Mouse (Mus musculus) kidney, adult 2 months (tissue): ENCODE measurements around the gene Pyroxd1. TPM values are rescaled to one million over a fixed set of nuclear protein-coding genes. Genes with fewer than 3 reads are reported as not detected.

Experiments used
- DNase-seq: peaks from one replicate; pipeline ENCODE4 v3.0.0; 2021
- H3K27ac ChIP-seq: fragments of 200-500 bp; 2 replicates; pipeline ENCODE4 v1.5.1; 2012; ENCODE audit warnings: low read depth, low read length, control low read depth, inconsistent platforms; ENCODE audit not compliant: insufficient read depth
- H3K27me3 ChIP-seq: fragments of 200-500 bp; replicated peaks from 2 replicates; pipeline ENCODE4 v1.6.1; 2012; ENCODE audit warnings: mild to moderate bottlenecking, moderate library complexity, low read length, inconsistent platforms; ENCODE audit not compliant: control insufficient read depth, insufficient read depth
- H3K36me3 ChIP-seq: fragments of 200-500 bp; 2 replicates; pipeline ENCODE4 v1.6.1; 2012; ENCODE audit warnings: mild to moderate bottlenecking, moderate library complexity, low read length, inconsistent platforms; ENCODE audit not compliant: control insufficient read depth, insufficient read depth
- H3K4me1 ChIP-seq: fragments of 200-500 bp; 2 replicates; pipeline ENCODE4 v1.6.1; 2011; ENCODE audit warnings: low read length; ENCODE audit not compliant: control insufficient read depth, insufficient read depth
- H3K4me3 ChIP-seq: fragments of 200-500 bp; 2 replicates; pipeline ENCODE4 v1.5.1; 2011; ENCODE audit warnings: mild to moderate bottlenecking, low read depth, low read length, control low read depth; ENCODE audit not compliant: insufficient read depth
- CTCF ChIP-seq: fragments of 200-500 bp; conservative IDR thresholded peaks from 2 replicates; pipeline ENCODE4 v1.5.1; 2011; ENCODE audit warnings: low read depth, mild to moderate bottlenecking, control low read depth, low read length, moderate library complexity, mixed read lengths; ENCODE audit not compliant: insufficient read depth, insufficient read length
- POLR2A ChIP-seq: fragments of 200-500 bp; IDR thresholded peaks from one replicate; pipeline ENCODE4 v1.6.1; 2011; ENCODE audit warnings: low read depth, low read length, control low read depth
- WGBS: fragments of 180-500 bp; shearing (Covaris S2); methylation state at CpG from one replicate; pipeline ENCODE4 v1.1.7; 2018; 5-methylcytosine and 5-hydroxymethylcytosine counted together
- polyA plus RNA-seq: library from polyadenylated mRNA; depleted of rRNA; stranded (reverse); fragments of >200 nt; gene quantifications from 2 replicates; pipeline ENCODE4 v1.2.3, GENCODE M21; 2012; rRNA removed

Pyroxd1 gene
- polyA plus RNA-seq, 1 experiment = 5.6 TPM

DNA sequence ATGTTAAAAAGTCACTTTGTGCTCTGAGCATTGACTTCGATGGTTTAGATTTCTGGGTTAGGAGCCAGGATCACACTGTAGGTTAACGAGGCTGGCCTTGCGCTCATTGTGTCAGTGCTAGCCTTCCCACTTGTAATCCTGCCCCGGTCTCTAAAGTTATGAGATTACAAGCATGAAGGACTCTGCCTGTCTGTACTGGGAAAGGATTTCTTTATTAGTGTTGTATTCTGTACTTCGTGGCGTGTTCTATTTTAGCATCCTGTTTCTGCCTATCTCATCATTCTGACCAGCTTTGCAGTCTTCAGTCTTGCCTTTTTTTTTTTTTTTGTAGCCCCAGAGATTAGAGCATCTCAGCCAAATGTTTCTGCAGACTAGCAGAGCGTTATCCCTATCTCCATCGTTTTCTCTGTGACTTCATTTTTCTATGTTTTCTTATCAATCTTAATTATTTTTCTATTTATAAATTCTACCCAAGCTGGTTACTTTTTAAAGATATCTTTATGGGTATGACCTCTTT, 42.4 kb downstream of the Pyroxd1 start:
- peak overlapping the region; percentile 75 for H3K4me3 ChIP-seq

DNA sequence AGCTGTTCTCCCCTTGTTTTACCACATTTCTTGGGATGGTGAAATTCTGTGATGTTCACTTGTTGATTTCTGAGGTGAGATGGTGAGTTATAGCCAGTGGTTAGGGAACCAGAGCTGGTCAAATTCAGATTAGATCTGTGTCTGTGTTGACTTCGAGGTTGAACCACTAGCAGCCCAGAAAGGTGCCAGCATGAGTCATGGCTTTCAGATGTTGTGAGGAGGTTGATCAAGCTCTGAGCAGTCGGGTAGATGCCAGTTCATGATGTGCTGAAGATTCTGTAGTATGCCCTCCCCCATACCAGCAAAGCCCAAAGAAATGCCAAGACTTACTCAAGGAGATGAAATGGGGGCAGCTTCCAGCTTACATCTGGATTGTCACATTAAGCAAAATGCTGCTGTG, 43.6 kb downstream of the Pyroxd1 start:
- H3K4me3 ChIP-seq = no peak overlapping the region
- no peak overlapping the region for H3K27ac ChIP-seq
- TF ChIP-seq POLR2A = no peak
- TF ChIP-seq CTCF = no peak
- H3K36me3 ChIP-seq = peaks cover 4% of the 10 kb centered on the region
- WGBS = 64% methylated on average over 2 of the region's 2 CpGs
- no peaks in the 10 kb centered on the region for H3K27me3 ChIP-seq
- 0 out of 2 replicates have a peak, but pooled peaks cover 4% of the 10 kb centered on the region for H3K4me1 ChIP-seq
- DNase-seq = no peak

More for the DNA sequence above, 42.4 kb downstream of the Pyroxd1 start:
- no peak for DNase-seq
- Histone ChIP-seq H3K36me3 (no peaks in the 10 kb centered on the region), H3K27ac (no peak overlapping the region), H3K27me3 (no peaks in the 10 kb centered on the region), H3K4me1 (0 out of 2 replicates have a peak, but pooled peaks cover 4% of the 10 kb centered on the region)
- WGBS = 12% methylated on average over 8 of the region's 8 CpGs
- TF ChIP-seq CTCF (no peak), POLR2A (no peak)

DNA sequence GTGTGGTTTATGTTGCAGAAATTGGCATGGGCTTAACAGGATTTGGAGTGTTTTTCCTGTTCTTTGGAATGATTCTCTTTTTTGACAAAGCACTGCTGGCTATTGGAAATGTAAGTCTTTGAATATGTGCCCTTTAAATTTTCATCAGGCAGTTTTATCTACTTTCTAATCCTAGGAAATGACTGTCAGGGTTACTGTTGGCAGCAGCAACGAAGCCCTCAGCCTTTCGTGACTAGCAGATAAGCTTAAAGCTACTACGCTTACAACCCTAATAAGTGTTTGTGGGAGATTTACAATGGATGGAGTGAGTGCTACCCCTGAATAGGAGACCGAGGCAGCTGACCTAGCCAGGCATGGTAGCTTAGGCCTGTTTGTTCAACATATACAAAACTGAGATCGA, 46.9 kb downstream of the Pyroxd1 start:
- Histone ChIP-seq H3K4me3 (no peak overlapping the region), H3K27me3 (no peaks in the 10 kb centered on the region), H3K36me3 (peaks cover 4% of the 10 kb centered on the region), H3K4me1 (0 out of 2 replicates have a peak, but pooled peaks cover 4% of the 10 kb centered on the region), H3K27ac (no peak overlapping the region)
- DNase-seq = no peak
- WGBS = 85% methylated on average over 5 of the region's 5 CpGs
- TF ChIP-seq POLR2A (no peak), CTCF (no peak)

DNA sequence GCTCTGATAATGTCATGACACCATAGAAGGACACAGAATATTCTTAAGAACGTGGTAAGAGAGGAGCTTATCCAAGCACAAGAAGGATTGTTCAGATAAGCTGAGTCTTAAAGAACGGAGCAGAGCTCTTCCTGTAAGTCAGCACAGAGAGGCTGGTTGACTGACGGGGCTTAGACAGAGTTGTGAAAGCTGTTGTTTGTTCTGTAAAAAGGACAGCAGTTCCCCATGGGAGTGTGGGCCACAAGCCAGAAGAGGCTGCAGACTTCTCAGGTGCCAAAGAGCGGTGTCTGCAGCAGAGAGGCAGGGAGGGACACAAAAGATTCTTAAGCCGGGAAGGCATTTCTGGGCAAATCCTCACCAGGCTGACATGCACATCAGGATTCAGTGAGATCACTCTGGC, 49.2 kb downstream of the Pyroxd1 start:
- 89% methylated on average over 5 of the region's 5 CpGs for whole genome bisulfite sequencing
- peaks cover 4% of the 10 kb centered on the region for H3K36me3 ChIP-seq
- no peak overlapping the region for H3K27ac ChIP-seq
- H3K27me3 ChIP-seq = no peaks in the 10 kb centered on the region
- TF ChIP-seq POLR2A (no peak), CTCF (no peak)
- no peak for DNase-seq
- no peaks in the 10 kb centered on the region for H3K4me1 ChIP-seq
- H3K4me3 ChIP-seq = no peak overlapping the region

DNA sequence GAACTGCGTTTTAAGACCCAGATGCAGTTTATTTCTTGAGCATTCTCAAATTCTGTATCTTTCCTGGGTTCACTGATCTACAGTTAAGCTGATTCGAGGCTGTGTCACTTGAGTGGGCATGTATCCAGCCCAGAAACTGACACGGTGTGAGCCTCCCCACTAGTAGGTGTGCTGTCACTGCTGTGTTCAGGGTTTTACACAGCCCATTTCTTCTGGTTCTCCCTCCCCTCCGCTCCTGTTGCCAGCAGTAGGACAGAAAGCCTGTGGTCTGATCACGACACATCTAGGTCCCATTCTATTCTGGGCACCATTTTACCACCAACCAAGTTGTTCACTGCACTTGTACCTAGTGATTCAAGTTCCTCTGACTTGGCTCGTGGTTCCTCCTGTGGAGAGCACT, 50.3 kb downstream of the Pyroxd1 start:
- TF ChIP-seq POLR2A = no peak
- TF ChIP-seq CTCF = no peak
- Histone ChIP-seq H3K4me3 (no peak overlapping the region), H3K27ac (no peak overlapping the region), H3K27me3 (no peaks in the 10 kb centered on the region), H3K36me3 (peaks cover 4% of the 10 kb centered on the region), H3K4me1 (no peaks in the 10 kb centered on the region)
- DNase-seq = no peak
- WGBS = 80% methylated on average over 6 of the region's 6 CpGs

DNA sequence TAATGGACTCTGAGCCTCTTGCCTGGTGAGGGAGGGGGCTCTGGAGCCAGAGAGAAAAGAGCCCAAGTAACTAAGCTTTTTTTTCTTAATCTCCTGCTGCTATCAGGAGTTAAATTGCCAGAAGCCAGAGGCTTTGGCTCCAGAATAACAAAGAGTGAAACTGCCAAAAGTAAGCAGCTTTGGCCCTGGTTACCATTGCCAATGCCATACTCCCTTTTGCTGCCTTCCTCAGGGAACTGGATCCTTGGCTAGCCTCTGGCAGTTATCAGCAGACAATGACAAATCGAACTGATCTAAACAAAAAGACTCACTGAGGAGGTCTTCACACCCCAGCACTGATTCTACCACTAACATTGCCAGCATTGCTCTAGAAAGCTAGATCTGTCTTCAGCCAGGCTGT, 65.7 kb downstream of the Pyroxd1 start:
- WGBS = 57% methylated on average over 1 of the region's 1 CpGs
- H3K27ac ChIP-seq = no peak overlapping the region
- TF ChIP-seq POLR2A (no peak), CTCF (no peak)
- no peaks in the 10 kb centered on the region for H3K4me1 ChIP-seq
- H3K4me3 ChIP-seq = no peak overlapping the region
- DNase-seq = no peak
- no peaks in the 10 kb centered on the region for H3K36me3 ChIP-seq
- H3K27me3 ChIP-seq = no peaks in the 10 kb centered on the region; the same call in 1 of the 2 replicates

Other genes with a start within 250 kb of the Pyroxd1 start
- 41.4 and 41.9 TPM in 2 replicates for gene Slco1a6, start 137.1 kb upstream of the Pyroxd1 start, polyA plus RNA-seq
- not detected in 2 replicates for gene Iapp, start 47.2 kb upstream of the Pyroxd1 start, polyA plus RNA-seq
- gene Slco1a5, start 22.7 kb upstream of the Pyroxd1 start, polyA plus RNA-seq = not detected in 2 replicates
- gene Recql, start 41.4 kb downstream of the Pyroxd1 start, polyA plus RNA-seq = 2.6 and 4.4 TPM in 2 replicates
- gene Golt1b, start 41.6 kb downstream of the Pyroxd1 start, polyA plus RNA-seq = 4.6 and 5.5 TPM in 2 replicates
- gene Spx, start 67.8 kb downstream of the Pyroxd1 start, polyA plus RNA-seq = 0.14 and 0.30 TPM in 2 replicates
- 11.5 and 14.8 TPM in 2 replicates for gene Gys2, start 127.5 kb downstream of the Pyroxd1 start, polyA plus RNA-seq
- gene Ldhb, start 162.3 kb downstream of the Pyroxd1 start, polyA plus RNA-seq = 2,043 and 2,340 TPM in 2 replicates
- gene Kcnj8, start 226.0 kb downstream of the Pyroxd1 start, polyA plus RNA-seq = 9.4 TPM in 2 replicates